Mouse (Mus musculus) midbrain, embryonic 10.5 days (tissue): Measurements from ENCODE around the gene 5330417C22Rik. TPM values are rescaled to one million over a fixed set of nuclear protein-coding genes. Genes with fewer than 3 reads are reported as not detected.
"Not testable (repeated sequence)": the region's sequence is repeated elsewhere in the genome, so short reads cannot be mapped to it uniquely, and the experiment has no call there.

Source experiments
- DNase-seq: peaks from one replicate; pipeline ENCODE4 v3.0.0-alpha.2; 2017; ENCODE audit warnings: low spot score
- H3K27ac ChIP-seq: fragments of 300-500 bp; sonication (generic); replicated peaks from 2 replicates; pipeline ENCODE4 v1.5.1; 2016; ENCODE audit warnings: mild to moderate bottlenecking
- H3K27me3 ChIP-seq: fragments of 300-500 bp; sonication (generic); 2 replicates; pipeline ENCODE4 v1.6.1; 2016; ENCODE audit warnings: low read depth, mild to moderate bottlenecking; ENCODE audit not compliant: poor library complexity, severe bottlenecking
- H3K36me3 ChIP-seq: fragments of 300-500 bp; sonication (generic); 2 replicates; pipeline ENCODE4 v1.6.1; 2016; ENCODE audit warnings: mild to moderate bottlenecking, moderate library complexity
- H3K4me1 ChIP-seq: fragments of 300-500 bp; sonication (generic); 2 replicates; pipeline ENCODE4 v1.6.1; 2016
- H3K4me3 ChIP-seq: fragments of 300-500 bp; sonication (generic); 2 replicates; pipeline ENCODE4 v1.5.1; 2016; ENCODE audit warnings: mild to moderate bottlenecking, moderate library complexity
- H3K9me3 ChIP-seq: fragments of 300-500 bp; sonication (generic); replicated peaks from 2 replicates; pipeline ENCODE4 v1.6.1; 2016; ENCODE audit warnings: mild to moderate bottlenecking
- WGBS: fragments of 180-500 bp; shearing (Covaris S2); methylation state at CpG from one replicate; pipeline ENCODE4 v1.1.7; 2016; 5-methylcytosine and 5-hydroxymethylcytosine counted together
- polyA plus RNA-seq: library from polyadenylated mRNA; unstranded; fragments of >200 nt; fragmentation: Nextera tagmentation; extraction: Ambion mirVana; gene quantifications from 2 replicates; pipeline ENCODE4 v1.2.1, GENCODE M21; 2016

The 5330417C22Rik gene
- polyA plus RNA-seq, 1 experiment from 2014 or later = 2.6 TPM

- Histone ChIP-seq H3K36me3 (no peaks in the 10 kb centered on the region), H3K4me1 (peaks cover 32% of the 10 kb centered on the region), H3K4me3 (no peak overlapping the region), H3K27me3 (no peaks in the 10 kb centered on the region), H3K9me3 (no peaks in the 10 kb centered on the region), H3K27ac (peak overlapping the region; percentile 70)
- DNase-seq = no peak
- WGBS = 28% methylated on average over 9 of the region's 9 CpGs
Measured at GRCm38 (mm10) chr3:108510716-108511483, 25.4 kb downstream of the 5330417C22Rik start.

GRCm38 (mm10) chr3:108510156-108510555 is 26.2 kb downstream of the 5330417C22Rik start:
- Histone ChIP-seq H3K4me3 (no peak overlapping the region), H3K9me3 (no peaks in the 10 kb centered on the region), H3K4me1 (peaks cover 35% of the 10 kb centered on the region), H3K27me3 (no peaks in the 10 kb centered on the region), H3K36me3 (no peaks in the 10 kb centered on the region), H3K27ac (0 out of 2 replicates have a peak overlapping the region, but pooled peaks have one; percentile 15)
- 40% methylated on average over 2 of the region's 2 CpGs for whole genome bisulfite sequencing
- no peak for DNase-seq

- Histone ChIP-seq H3K4me3 (no peak overlapping the region), H3K4me1 (peaks cover 40% of the 10 kb centered on the region), H3K9me3 (no peaks in the 10 kb centered on the region), H3K36me3 (no peaks in the 10 kb centered on the region), H3K27me3 (no peaks in the 10 kb centered on the region), H3K27ac (no peak overlapping the region)
- 76% methylated on average over 4 of the region's 4 CpGs for WGBS
- no peak for DNase-seq
Measured at GRCm38 (mm10) chr3:108508745-108509474, 27.4 kb downstream of the 5330417C22Rik start.

- no peaks in the 10 kb centered on the region for H3K27me3 ChIP-seq
- 90% methylated on average over 4 of the region's 4 CpGs for WGBS
- no peak for DNase-seq
- peaks cover 24% of the 10 kb centered on the region for H3K4me1 ChIP-seq
- no peak overlapping the region for H3K27ac ChIP-seq
- H3K4me3 ChIP-seq = no peak overlapping the region
- H3K9me3 ChIP-seq = no peaks in the 10 kb centered on the region
- no peaks in the 10 kb centered on the region for H3K36me3 ChIP-seq
Measured at GRCm38 (mm10) chr3:108503908-108504307, 32.4 kb downstream of the 5330417C22Rik start.

- 92% methylated on average over 3 of the region's 3 CpGs for WGBS
- not testable (repeated sequence) for H3K4me3 ChIP-seq, DNase-seq, H3K27me3 ChIP-seq, H3K9me3 ChIP-seq, H3K36me3 ChIP-seq, H3K27ac ChIP-seq
- peaks cover 18% of the 10 kb centered on the region for H3K4me1 ChIP-seq
Measured at GRCm38 (mm10) chr3:108501411-108501810, 34.9 kb downstream of the 5330417C22Rik start.

- WGBS = 76% methylated on average over 8 of the region's 8 CpGs
- Histone ChIP-seq H3K27ac (no peak overlapping the region), H3K27me3 (no peaks in the 10 kb centered on the region), H3K36me3 (no peaks in the 10 kb centered on the region), H3K4me1 (peaks cover 25% of the 10 kb centered on the region), H3K4me3 (no peak overlapping the region), H3K9me3 (no peaks in the 10 kb centered on the region)
- DNase-seq = no peak
Measured at GRCm38 (mm10) chr3:108499826-108500225, 36.5 kb downstream of the 5330417C22Rik start.

- Histone ChIP-seq H3K9me3 (no peaks in the 10 kb centered on the region), H3K4me3 (no peak overlapping the region), H3K27ac (no peak overlapping the region), H3K27me3 (no peaks in the 10 kb centered on the region), H3K4me1 (peaks cover 31% of the 10 kb centered on the region), H3K36me3 (no peaks in the 10 kb centered on the region)
- 46% methylated on average over 9 of the region's 9 CpGs for WGBS
- no peak for DNase-seq
Measured at GRCm38 (mm10) chr3:108497602-108498001, 38.7 kb downstream of the 5330417C22Rik start.

- Histone ChIP-seq H3K27ac (0 out of 2 replicates have a peak overlapping the region, but pooled peaks have one; percentile 28), H3K9me3 (no peaks in the 10 kb centered on the region), H3K27me3 (0 out of 2 replicates have a peak, but pooled peaks cover 3% of the 10 kb centered on the region), H3K4me3 (no peak overlapping the region), H3K4me1 (peaks cover 33% of the 10 kb centered on the region), H3K36me3 (no peaks in the 10 kb centered on the region)
- WGBS = 41% methylated on average over 4 of the region's 4 CpGs
- DNase-seq = no peak
Measured at GRCm38 (mm10) chr3:108495486-108495885, 40.9 kb downstream of the 5330417C22Rik start.

GRCm38 (mm10) chr3:108494861-108495474 is 41.4 kb downstream of the 5330417C22Rik start:
- 80% methylated on average over 9 of the region's 9 CpGs for WGBS
- H3K27me3 ChIP-seq = 0 out of 2 replicates have a peak, but pooled peaks cover 3% of the 10 kb centered on the region
- H3K4me3 ChIP-seq = no peak overlapping the region
- peaks cover 32% of the 10 kb centered on the region for H3K4me1 ChIP-seq
- H3K27ac ChIP-seq = no peak overlapping the region
- H3K9me3 ChIP-seq = no peaks in the 10 kb centered on the region
- DNase-seq = no peak
- no peaks in the 10 kb centered on the region for H3K36me3 ChIP-seq

GRCm38 (mm10) chr3:108489968-108490367 is 46.4 kb downstream of the 5330417C22Rik start:
- DNase-seq = no peak
- Histone ChIP-seq H3K4me3 (no peak overlapping the region), H3K4me1 (peaks cover 12% of the 10 kb centered on the region), H3K36me3 (no peaks in the 10 kb centered on the region), H3K9me3 (no peaks in the 10 kb centered on the region), H3K27ac (no peak overlapping the region), H3K27me3 (0 out of 2 replicates have a peak, but pooled peaks cover 3% of the 10 kb centered on the region)
- 41% methylated on average over 3 of the region's 3 CpGs for WGBS

GRCm38 (mm10) chr3:108484749-108485148 is 51.6 kb downstream of the 5330417C22Rik start:
- Histone ChIP-seq H3K27ac (no peak overlapping the region), H3K36me3 (no peaks in the 10 kb centered on the region), H3K4me1 (no peaks in the 10 kb centered on the region), H3K9me3 (no peaks in the 10 kb centered on the region), H3K4me3 (no peak overlapping the region), H3K27me3 (0 out of 2 replicates have a peak, but pooled peaks cover 4% of the 10 kb centered on the region)
- WGBS = 87% methylated on average over 4 of the region's 4 CpGs
- no peak for DNase-seq

GRCm38 (mm10) chr3:108478800-108479199 is 57.5 kb downstream of the 5330417C22Rik start:
- no peak overlapping the region for H3K4me3 ChIP-seq

More at GRCm38 (mm10) chr3:108478800-108479199, 57.5 kb downstream of the 5330417C22Rik start:
- no peaks in the 10 kb centered on the region for H3K36me3 ChIP-seq
- H3K27ac ChIP-seq = no peak overlapping the region
- WGBS = 93% methylated on average over 4 of the region's 4 CpGs
- no peaks in the 10 kb centered on the region for H3K9me3 ChIP-seq
- peaks cover 4% of the 10 kb centered on the region; the same call in 1 of the 2 replicates for H3K27me3 ChIP-seq
- no peak for DNase-seq
- no peaks in the 10 kb centered on the region for H3K4me1 ChIP-seq
